Mouse (Mus musculus): ENCODE results near the gene Crebbp. TPM values are rescaled to one million over a fixed set of nuclear protein-coding genes. Genes with fewer than 3 reads are reported as not detected.
"Not testable (repeated sequence)": the region's sequence is repeated elsewhere in the genome, so short reads cannot be mapped to it uniquely, and the experiment has no call there.

The Crebbp gene
- polyA plus RNA-seq (2012; rRNA removed), result 10.0 and 40.6 TPM in 2 replicates

- DNase-seq (ENCODE audit: low read depth), result no peak
These were observed at the start of gene Crebbp for GRCm38 (mm10) chr16:4213799-4214551. Gene Crebbp, minus strand, starts transcription at chr16:4213997.

- no peak for DNase-seq (ENCODE audit: low read depth)
These were observed 49.7 kb upstream of the Crebbp start for GRCm38 (mm10) chr16:4263486-4263885.

GRCm38 (mm10) chr16:4257546-4257945 lies 43.7 kb upstream of the Crebbp start:
- no peak for DNase-seq (ENCODE audit: low read depth)

GRCm38 (mm10) chr16:4248791-4249190 lies 35.0 kb upstream of the Crebbp start:
- no peak for DNase-seq (ENCODE audit: low read depth)

GRCm38 (mm10) chr16:4245241-4245640 lies 31.4 kb upstream of the Crebbp start:
- not testable (repeated sequence) for DNase-seq (ENCODE audit: low read depth)

- no peak for DNase-seq (ENCODE audit: low read depth)
These were observed 22.3 kb upstream of the Crebbp start for GRCm38 (mm10) chr16:4236131-4236530.

- DNase-seq (ENCODE audit: low read depth), result no peak
These were observed 21.8 kb upstream of the Crebbp start for GRCm38 (mm10) chr16:4235587-4235986.

- no peak for DNase-seq (ENCODE audit: low read depth)
These were observed 12.0 kb upstream of the Crebbp start for GRCm38 (mm10) chr16:4225841-4226240.

GRCm38 (mm10) chr16:4214631-4215240 lies 939 bp upstream of the Crebbp start:
- no peak for DNase-seq (ENCODE audit: low read depth)

- DNase-seq (ENCODE audit: low read depth), result no peak
These were observed 616 bp downstream of the Crebbp start for GRCm38 (mm10) chr16:4212963-4213798.

- DNase-seq (ENCODE audit: low read depth), result no peak
These were observed 1.4 kb downstream of the Crebbp start for GRCm38 (mm10) chr16:4212167-4212962.

- no peak for DNase-seq (ENCODE audit: low read depth)
These were observed 3.5 kb downstream of the Crebbp start for GRCm38 (mm10) chr16:4210290-4210689.

- no peak for DNase-seq (ENCODE audit: low read depth)
These were observed 10.2 kb downstream of the Crebbp start for GRCm38 (mm10) chr16:4203592-4203991.

GRCm38 (mm10) chr16:4199995-4200394 lies 13.8 kb downstream of the Crebbp start:
- DNase-seq (ENCODE audit: low read depth), result no peak

- no peak for DNase-seq (ENCODE audit: low read depth)
These were observed 14.2 kb downstream of the Crebbp start for GRCm38 (mm10) chr16:4199566-4199965.

GRCm38 (mm10) chr16:4198004-4198403 lies 15.8 kb downstream of the Crebbp start:
- no peak for DNase-seq (ENCODE audit: low read depth)

GRCm38 (mm10) chr16:4190166-4190565 lies 23.6 kb downstream of the Crebbp start:
- peak; percentile 54 for DNase-seq (ENCODE audit: low read depth)

- DNase-seq (ENCODE audit: low read depth), result no peak
These were observed 38.7 kb downstream of the Crebbp start for GRCm38 (mm10) chr16:4175134-4175533.

GRCm38 (mm10) chr16:4169530-4169929 lies 44.3 kb downstream of the Crebbp start:
- no peak for DNase-seq (ENCODE audit: low read depth)

- DNase-seq (ENCODE audit: low read depth), result no peak
These were observed 45.3 kb downstream of the Crebbp start for GRCm38 (mm10) chr16:4168476-4168875.

- DNase-seq (ENCODE audit: low read depth), result no peak
These were observed 52.9 kb downstream of the Crebbp start for GRCm38 (mm10) chr16:4160898-4161247.
